In the genomic region with DNA sequence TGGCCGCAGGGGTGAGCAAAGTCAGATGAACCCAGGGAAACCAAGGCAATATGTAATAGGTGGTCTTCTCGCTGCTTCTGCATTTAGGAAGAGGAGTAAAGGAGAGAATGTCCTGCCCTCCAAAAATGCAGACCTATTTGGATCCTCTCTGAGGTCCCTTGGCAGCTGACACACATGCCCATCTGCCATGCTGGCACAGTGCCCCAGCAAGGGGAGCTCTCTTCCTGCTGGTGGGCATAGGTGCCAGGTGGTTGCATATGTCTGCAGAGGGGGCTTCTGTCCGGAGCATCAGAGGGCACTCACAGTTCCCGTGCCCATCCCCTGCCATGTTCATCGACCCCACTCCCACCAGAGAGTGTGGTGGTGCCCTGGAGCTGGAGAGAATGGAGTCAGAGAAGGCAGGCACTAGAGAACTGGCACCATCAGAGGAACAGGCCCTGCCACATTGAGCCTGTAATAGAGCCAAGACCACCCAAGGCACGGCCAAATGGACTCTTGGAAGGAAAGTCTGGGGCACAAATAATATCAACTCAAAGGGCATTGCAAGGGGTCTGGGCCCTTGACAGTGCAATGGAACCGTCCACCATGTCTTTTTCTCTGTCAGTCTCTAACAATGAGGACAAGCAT, we compare ENCODE assay signal across 13 mouse cellular contexts.
DNase-seq lines count a peak whose midpoint lies in the region; ATAC-seq lines count a peak whose summit lies in the region.
"Had no signal": no experiment of that assay in that cellular context is flagged by ENCODE, and none has a peak within 500 bp of the region (broad histone marks: within the 10 kb centered on the region; RNA-seq: fewer than 3 reads in every experiment).

No protein-coding gene starts in this region.

- H3K27ac ChIP-seq in forebrain, embryonic 13.5 days: peak overlapping the region; percentile 44
- no peak overlapping the region for H3K27ac ChIP-seq in forebrain, embryonic 10.5 days
- 0 out of 2 replicates have a peak overlapping the region, but pooled peaks have one; percentile 34 for H3K27ac ChIP-seq in midbrain, embryonic 10.5 days (replicated peaks)
- H3K27ac ChIP-seq in midbrain, embryonic 15.5 days: no peak overlapping the region
- 0 out of 2 replicates have a peak overlapping the region, but pooled peaks have one; percentile 9 for H3K27ac ChIP-seq in neural tube, embryonic 15.5 days (replicated peaks)
- H3K27ac ChIP-seq: embryonic facial prominence, embryonic 15.5 days; liver, embryonic 15.5 days; stomach, embryonic 15.5 days had no signal

- peak; percentile 38 for ATAC-seq in forebrain, embryonic 13.5 days
- ATAC-seq in midbrain, embryonic 15.5 days (replicated peaks): no peak
- ATAC-seq in neural tube, embryonic 15.5 days (ENCODE audit: low FRiP score): no peak

- DNase-seq in forebrain, embryonic 10.5 days (ENCODE audit: extremely low spot score, low spot score): no peak
- no peak for DNase-seq in midbrain, embryonic 10.5 days (ENCODE audit: low spot score)
- DNase-seq in cerebellum, postnatal 25 days: peak; percentile 98 to 99
- DNase-seq in frontal cortex, postnatal 25 days (ENCODE audit: low spot score in 2 of 2): no peak
- DNase-seq in spleen, postnatal 36 days (ENCODE audit: low spot score in 2 of 2): no peak
- DNase-seq: kidney, postnatal 14 days; right cerebral cortex, postnatal 14 days had no signal

- H3K36me3 ChIP-seq in forebrain, embryonic 13.5 days (ENCODE audit: poor library complexity, severe bottlenecking): no peaks in the 10 kb centered on the region
- no peaks in the 10 kb centered on the region for H3K36me3 ChIP-seq in forebrain, embryonic 10.5 days (replicated peaks)
- no peaks in the 10 kb centered on the region for H3K36me3 ChIP-seq in midbrain, embryonic 10.5 days
- H3K36me3 ChIP-seq in midbrain, embryonic 15.5 days (replicated peaks): no peaks in the 10 kb centered on the region
- H3K36me3 ChIP-seq in neural tube, embryonic 15.5 days: no peaks in the 10 kb centered on the region
- H3K36me3 ChIP-seq: embryonic facial prominence, embryonic 15.5 days; liver, embryonic 15.5 days; stomach, embryonic 15.5 days had no signal

- no peak overlapping the region for H3K4me3 ChIP-seq in forebrain, embryonic 13.5 days
- H3K4me3 ChIP-seq in forebrain, embryonic 10.5 days: no peak overlapping the region
- H3K4me3 ChIP-seq in midbrain, embryonic 10.5 days: no peak overlapping the region
- no peak overlapping the region for H3K4me3 ChIP-seq in midbrain, embryonic 15.5 days
- no peak overlapping the region for H3K4me3 ChIP-seq in neural tube, embryonic 15.5 days (replicated peaks)
- H3K4me3 ChIP-seq: embryonic facial prominence, embryonic 15.5 days; liver, embryonic 15.5 days; stomach, embryonic 15.5 days had no signal

- 0 out of 2 replicates have a peak overlapping the region, but pooled peaks have one; percentile 22 for H3K4me2 ChIP-seq in forebrain, embryonic 13.5 days
- no peak overlapping the region for H3K4me2 ChIP-seq in midbrain, embryonic 15.5 days
- H3K4me2 ChIP-seq in neural tube, embryonic 15.5 days: no peak overlapping the region
- H3K4me2 ChIP-seq: embryonic facial prominence, embryonic 15.5 days; liver, embryonic 15.5 days; stomach, embryonic 15.5 days had no signal

- peaks cover 17% of the 10 kb centered on the region for H3K4me1 ChIP-seq in forebrain, embryonic 13.5 days
- peaks cover 13% of the 10 kb centered on the region for H3K4me1 ChIP-seq in forebrain, embryonic 10.5 days
- H3K4me1 ChIP-seq in midbrain, embryonic 10.5 days: peaks cover 15% of the 10 kb centered on the region
- peaks cover 10% of the 10 kb centered on the region for H3K4me1 ChIP-seq in midbrain, embryonic 15.5 days
- H3K4me1 ChIP-seq in neural tube, embryonic 15.5 days: peaks cover 17% of the 10 kb centered on the region
- H3K4me1 ChIP-seq: embryonic facial prominence, embryonic 15.5 days; liver, embryonic 15.5 days; stomach, embryonic 15.5 days had no signal

- WGBS in forebrain, embryonic 13.5 days: 65% methylated on average over 7 of the region's 7 CpGs
- 85% methylated on average over 7 of the region's 7 CpGs for WGBS in forebrain, embryonic 10.5 days
- WGBS in midbrain, embryonic 10.5 days: 91% methylated on average over 7 of the region's 7 CpGs
- 83% methylated on average over 7 of the region's 7 CpGs for WGBS in midbrain, embryonic 15.5 days
- WGBS in neural tube, embryonic 15.5 days: 70% methylated on average over 7 of the region's 7 CpGs

- no peaks in the 10 kb centered on the region for H3K27me3 ChIP-seq in forebrain, embryonic 13.5 days
- H3K27me3 ChIP-seq in forebrain, embryonic 10.5 days (ENCODE audit: poor library complexity, severe bottlenecking): peaks cover 23% of the 10 kb centered on the region
- H3K27me3 ChIP-seq in midbrain, embryonic 10.5 days (ENCODE audit: low read depth, poor library complexity, severe bottlenecking): peaks cover 14% of the 10 kb centered on the region
- no peaks in the 10 kb centered on the region for H3K27me3 ChIP-seq in midbrain, embryonic 15.5 days (replicated peaks)
- H3K27me3 ChIP-seq in neural tube, embryonic 15.5 days (replicated peaks): no peaks in the 10 kb centered on the region
- H3K27me3 ChIP-seq: embryonic facial prominence, embryonic 15.5 days; liver, embryonic 15.5 days; stomach, embryonic 15.5 days had no signal

- H3K9ac ChIP-seq in forebrain, embryonic 13.5 days: no peak overlapping the region
- no peak overlapping the region for H3K9ac ChIP-seq in midbrain, embryonic 15.5 days
- no peak overlapping the region for H3K9ac ChIP-seq in neural tube, embryonic 15.5 days (replicated peaks)
- H3K9ac ChIP-seq: embryonic facial prominence, embryonic 15.5 days; liver, embryonic 15.5 days; stomach, embryonic 15.5 days had no signal

- H3K9me3 ChIP-seq in forebrain, embryonic 13.5 days (replicated peaks): no peaks in the 10 kb centered on the region
- no peaks in the 10 kb centered on the region for H3K9me3 ChIP-seq in forebrain, embryonic 10.5 days
- no peaks in the 10 kb centered on the region; the same call in 1 of the 2 replicates for H3K9me3 ChIP-seq in midbrain, embryonic 10.5 days (replicated peaks)
- H3K9me3 ChIP-seq in midbrain, embryonic 15.5 days: no peaks in the 10 kb centered on the region
- H3K9me3 ChIP-seq in neural tube, embryonic 15.5 days (replicated peaks): no peaks in the 10 kb centered on the region
- H3K9me3 ChIP-seq: embryonic facial prominence, embryonic 15.5 days; liver, embryonic 15.5 days; stomach, embryonic 15.5 days had no signal

Comparison
In these comparisons a context has a peak if more than half of its experiments do, and no peak if none do; other contexts are left out.
1. H3K27ac ChIP-seq: peak in forebrain, embryonic 13.5 days (single experiment), midbrain, embryonic 10.5 days (single experiment) and neural tube, embryonic 15.5 days (single experiment); none in forebrain, embryonic 10.5 days (single experiment) and midbrain, embryonic 15.5 days (single experiment).
2. DNase-seq: peak in cerebellum, postnatal 25 days (2 of 2); none in forebrain, embryonic 10.5 days (single experiment), midbrain, embryonic 10.5 days (single experiment), frontal cortex, postnatal 25 days (0 of 2) and spleen, postnatal 36 days (0 of 2).